Mouse (Mus musculus): ENCODE measurements at regions not wholly inside any gene's neighbourhood (a gene's known extent, or its start where the extent isn't known, plus 50 kb on each side); places are given as distances from the start of the nearest gene placed in this dataset.

DNA sequence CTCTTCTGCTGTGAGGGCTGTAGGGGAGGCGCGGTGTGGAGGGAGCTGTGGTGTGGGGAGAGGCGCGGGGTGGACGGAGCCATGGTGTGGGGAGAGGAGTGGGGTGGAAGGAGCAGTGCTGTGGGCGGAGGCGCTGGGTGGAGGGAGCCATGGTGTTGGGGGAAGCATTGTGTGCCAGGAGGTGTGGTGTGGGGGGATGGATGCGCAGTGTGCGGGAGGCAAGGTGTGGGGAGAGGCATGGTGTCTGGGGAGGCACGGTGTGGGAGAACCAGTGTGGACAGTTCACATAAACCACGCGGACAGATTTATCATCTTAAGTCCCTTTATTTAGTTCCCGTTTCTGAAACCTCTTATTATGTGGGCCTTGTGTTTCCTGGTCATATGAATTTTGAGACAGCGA is 164.6 kb downstream of the Phlda1 start:
- no peak overlapping the region for H3K4me3 ChIP-seq (ENCODE audit: low read length)
- peak; percentile 46; the same call in 1 of the 2 replicates for ATAC-seq (replicated peaks; ENCODE audit: extremely low read depth, insufficient read depth, low FRiP score)
- no peaks in the 10 kb centered on the region for H3K27me3 ChIP-seq (ENCODE audit: control insufficient read depth, insufficient read depth, low read length)
- no peak overlapping the region for H3K4me2 ChIP-seq (ENCODE audit: low read depth, low read length)
- H3K9me3 ChIP-seq (replicated peaks; ENCODE audit: control insufficient read depth, low read length) = no peaks in the 10 kb centered on the region
- no peak overlapping the region for H3K9ac ChIP-seq (ENCODE audit: low read length)
- 71% methylated on average over 14 of the region's 14 CpGs for WGBS
- H3K36me3 ChIP-seq (ENCODE audit: control insufficient read depth, insufficient read depth) = no peaks in the 10 kb centered on the region
- H3K4me1 ChIP-seq (ENCODE audit: control insufficient read depth, insufficient read depth, low read length) = peaks cover 8% of the 10 kb centered on the region
- H3K27ac ChIP-seq (ENCODE audit: low read length) = peak overlapping the region; percentile 62

DNA sequence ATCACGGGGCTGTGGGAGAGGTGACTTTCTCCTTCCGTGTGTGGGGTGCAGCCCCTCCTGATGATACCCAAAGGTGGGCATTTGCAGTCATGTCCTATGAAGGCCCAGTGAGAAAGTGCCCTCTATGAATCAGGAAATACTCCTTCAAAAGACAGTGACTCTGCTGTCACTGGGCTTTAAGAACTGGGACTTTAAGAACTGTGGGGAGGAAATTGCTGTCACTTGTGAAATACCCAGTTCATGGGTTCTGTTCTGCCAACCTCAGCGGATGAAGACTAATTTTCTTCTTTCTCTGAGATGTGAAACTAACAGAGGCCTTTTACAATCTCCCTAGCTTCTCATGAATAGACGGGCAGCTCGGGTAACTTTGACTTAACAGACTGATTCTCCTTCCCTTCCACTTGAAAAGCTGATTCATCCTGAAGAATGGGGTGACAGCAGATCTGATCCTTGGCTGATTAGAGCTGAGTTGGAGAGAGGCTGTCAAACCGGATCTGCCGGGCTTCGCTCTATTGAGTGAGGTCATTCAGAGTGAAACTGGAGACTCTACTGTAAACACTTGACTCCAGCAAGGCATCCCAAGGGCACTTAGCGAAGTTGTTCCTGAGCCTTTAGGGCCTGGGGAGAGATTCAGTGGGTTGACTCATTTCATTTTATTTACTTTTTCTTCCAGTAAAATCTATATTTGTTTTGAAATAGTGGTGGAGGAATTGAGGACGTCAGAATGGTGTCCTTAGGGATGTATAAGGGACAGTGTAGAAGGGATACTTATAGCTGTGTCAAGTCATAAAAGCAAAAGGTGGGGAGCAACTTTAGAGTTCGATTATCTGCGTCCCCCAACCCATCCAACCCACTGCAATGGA is 166.6 kb downstream of the Phlda1 start:
- H3K4me3 ChIP-seq (ENCODE audit: low read length) = no peak overlapping the region
- H3K27me3 ChIP-seq (ENCODE audit: control insufficient read depth, insufficient read depth, low read length) = no peaks in the 10 kb centered on the region
- H3K36me3 ChIP-seq (ENCODE audit: control insufficient read depth, insufficient read depth) = no peaks in the 10 kb centered on the region
- no peak overlapping the region for H3K27ac ChIP-seq (ENCODE audit: low read length)
- no peaks in the 10 kb centered on the region for H3K9me3 ChIP-seq (replicated peaks; ENCODE audit: control insufficient read depth, low read length)
- peaks cover 17% of the 10 kb centered on the region for H3K4me1 ChIP-seq (ENCODE audit: control insufficient read depth, insufficient read depth, low read length)
- H3K9ac ChIP-seq (ENCODE audit: low read length) = no peak overlapping the region
- no peak overlapping the region for H3K4me2 ChIP-seq (ENCODE audit: low read depth, low read length)
- 38% methylated on average over 12 of the region's 12 CpGs for WGBS
- ATAC-seq (replicated peaks; ENCODE audit: extremely low read depth, insufficient read depth, low FRiP score) = 0 out of 2 replicates have a peak, but pooled peaks have one; percentile 30

DNA sequence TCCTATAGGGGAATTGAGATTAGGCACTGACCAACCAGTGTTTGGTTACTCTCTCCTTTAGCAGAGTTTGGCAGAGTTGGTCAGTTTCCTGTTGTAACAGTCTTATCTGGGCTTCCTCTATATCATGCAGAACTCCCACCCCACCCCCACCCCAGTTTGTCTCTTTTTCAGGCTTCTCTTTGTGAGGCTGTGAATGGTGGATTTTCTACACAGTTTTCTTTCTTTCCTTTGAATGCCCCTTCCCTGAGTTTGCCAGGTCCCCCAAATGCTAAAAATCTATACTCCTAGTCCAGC is 167.2 kb downstream of the Phlda1 start:
- H3K36me3 ChIP-seq (ENCODE audit: control insufficient read depth, insufficient read depth) = no peaks in the 10 kb centered on the region
- H3K9ac ChIP-seq (ENCODE audit: low read length) = no peak overlapping the region
- no peak overlapping the region for H3K4me2 ChIP-seq (ENCODE audit: low read depth, low read length)
- peaks cover 17% of the 10 kb centered on the region for H3K4me1 ChIP-seq (ENCODE audit: control insufficient read depth, insufficient read depth, low read length)
- H3K4me3 ChIP-seq (ENCODE audit: low read length) = no peak overlapping the region
- no peak for ATAC-seq (replicated peaks; ENCODE audit: extremely low read depth, insufficient read depth, low FRiP score)
- H3K27ac ChIP-seq (ENCODE audit: low read length) = peak overlapping the region; percentile 32; the same call in 1 of the 2 replicates
- H3K27me3 ChIP-seq (ENCODE audit: control insufficient read depth, insufficient read depth, low read length) = no peaks in the 10 kb centered on the region
- H3K9me3 ChIP-seq (replicated peaks; ENCODE audit: control insufficient read depth, low read length) = no peaks in the 10 kb centered on the region

DNA sequence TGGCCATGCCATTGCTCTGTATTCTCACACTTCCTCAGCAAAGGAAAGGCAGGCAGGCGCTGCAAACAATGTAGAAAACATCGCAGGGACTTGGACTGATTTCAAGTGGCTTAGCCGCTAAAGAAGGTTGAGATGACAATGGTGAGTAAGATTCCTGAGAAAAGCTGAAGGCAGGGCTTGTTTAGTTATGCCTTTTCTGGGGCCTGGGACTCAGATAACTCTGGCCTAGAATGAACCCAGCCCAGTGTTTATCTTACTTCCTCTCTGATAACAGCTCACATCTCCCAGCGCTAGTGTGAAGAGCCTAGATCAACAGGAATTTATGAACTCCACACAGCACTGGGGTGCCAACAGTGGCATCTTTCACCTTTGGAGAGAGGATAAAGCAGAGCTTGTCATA is 170.2 kb downstream of the Phlda1 start:
- peak overlapping the region; percentile 55 for H3K27ac ChIP-seq (ENCODE audit: low read length)
- H3K4me1 ChIP-seq (ENCODE audit: control insufficient read depth, insufficient read depth, low read length) = peaks cover 17% of the 10 kb centered on the region
- no peaks in the 10 kb centered on the region for H3K9me3 ChIP-seq (replicated peaks; ENCODE audit: control insufficient read depth, low read length)
- peak; percentile 64 for ATAC-seq (replicated peaks; ENCODE audit: extremely low read depth, insufficient read depth, low FRiP score)
- no peak overlapping the region for H3K4me3 ChIP-seq (ENCODE audit: low read length)
- H3K27me3 ChIP-seq (ENCODE audit: control insufficient read depth, insufficient read depth, low read length) = no peaks in the 10 kb centered on the region
- no peak overlapping the region for H3K9ac ChIP-seq (ENCODE audit: low read length)
- H3K36me3 ChIP-seq (ENCODE audit: control insufficient read depth, insufficient read depth) = no peaks in the 10 kb centered on the region
- H3K4me2 ChIP-seq (ENCODE audit: low read depth, low read length) = no peak overlapping the region
- WGBS = 5% methylated on average over 4 of the region's 4 CpGs

DNA sequence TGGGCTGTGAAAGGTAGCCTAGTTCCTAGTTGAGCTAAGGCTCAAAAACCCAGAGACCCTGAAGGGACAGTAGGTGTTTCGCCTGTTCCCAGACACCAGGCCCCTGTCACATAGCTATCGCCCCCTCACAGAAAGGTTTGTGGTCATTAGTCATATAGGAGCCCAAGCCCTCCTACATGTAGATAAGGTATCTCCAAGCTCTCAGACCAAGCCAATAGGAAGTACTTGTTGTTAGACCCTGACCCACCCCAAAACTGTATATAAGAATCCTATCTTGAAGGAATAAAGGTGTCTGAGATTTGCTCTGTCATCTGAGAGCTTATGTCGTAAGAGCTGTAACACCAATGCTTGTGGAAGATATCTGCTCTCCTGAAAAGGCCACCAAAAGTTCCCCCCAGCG is 174.8 kb downstream of the Phlda1 start:
- Histone ChIP-seq H3K9ac (ENCODE audit: low read length) (no peak overlapping the region), H3K27me3 (ENCODE audit: control insufficient read depth, insufficient read depth, low read length) (no peaks in the 10 kb centered on the region), H3K4me2 (ENCODE audit: low read depth, low read length) (no peak overlapping the region), H3K36me3 (ENCODE audit: control insufficient read depth, insufficient read depth) (no peaks in the 10 kb centered on the region), H3K27ac (ENCODE audit: low read length) (no peak overlapping the region), H3K9me3 (replicated peaks; ENCODE audit: control insufficient read depth, low read length) (peaks cover 3% of the 10 kb centered on the region), H3K4me3 (ENCODE audit: low read length) (no peak overlapping the region), H3K4me1 (ENCODE audit: control insufficient read depth, insufficient read depth, low read length) (peaks cover 6% of the 10 kb centered on the region)
- WGBS = 75% methylated on average over 4 of the region's 4 CpGs
- ATAC-seq (replicated peaks; ENCODE audit: extremely low read depth, insufficient read depth, low FRiP score) = no peak

DNA sequence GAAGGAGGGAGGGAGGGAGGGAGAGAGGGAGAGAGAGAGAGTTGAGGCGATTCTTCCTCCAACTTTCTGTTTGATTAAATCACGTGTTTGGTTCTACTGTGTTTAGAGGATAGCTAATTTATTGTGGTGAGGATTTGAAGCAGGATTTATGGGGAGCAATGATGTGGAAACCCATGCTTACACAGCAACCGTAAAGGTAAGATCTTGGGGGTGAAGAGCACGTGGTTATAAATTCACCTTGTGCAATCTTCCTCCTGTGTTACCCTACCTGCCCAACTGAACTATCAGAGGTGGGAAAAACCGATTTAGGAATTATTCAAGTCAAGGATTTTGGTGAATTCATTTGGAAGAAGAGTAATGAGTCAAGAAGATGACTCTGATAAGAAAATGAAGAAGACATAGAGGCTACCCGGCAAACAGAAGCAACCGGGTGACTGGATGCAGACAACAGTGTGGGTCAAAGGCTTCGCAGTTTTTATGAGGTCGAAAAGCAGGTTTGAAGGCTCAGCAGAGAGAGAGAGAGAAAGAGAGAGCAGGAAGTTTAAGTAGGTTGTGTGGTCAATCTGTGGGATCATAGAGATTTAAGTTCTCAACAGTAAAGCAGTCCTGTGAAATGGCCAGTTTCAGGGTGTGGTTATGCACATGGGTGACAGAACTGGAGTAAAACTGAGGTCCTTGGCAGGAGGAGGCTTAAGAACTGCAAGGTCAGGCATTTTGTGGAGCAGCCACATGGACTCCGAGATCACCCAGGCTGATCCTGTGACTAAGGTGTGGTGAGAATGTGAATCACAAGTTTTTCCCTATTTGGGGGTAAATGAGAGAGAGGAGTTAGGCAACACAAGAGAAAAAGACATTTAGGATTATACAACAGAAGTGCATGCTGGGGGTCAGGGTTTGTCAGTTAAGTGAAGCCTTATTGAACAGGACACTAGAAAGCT is 178.6 kb downstream of the Phlda1 start:
- no peaks in the 10 kb centered on the region for H3K27me3 ChIP-seq (ENCODE audit: control insufficient read depth, insufficient read depth, low read length)
- H3K4me3 ChIP-seq (ENCODE audit: low read length) = no peak overlapping the region
- no peak for ATAC-seq (replicated peaks; ENCODE audit: extremely low read depth, insufficient read depth, low FRiP score)
- no peak overlapping the region for H3K27ac ChIP-seq (ENCODE audit: low read length)
- peaks cover 3% of the 10 kb centered on the region for H3K9me3 ChIP-seq (replicated peaks; ENCODE audit: control insufficient read depth, low read length)
- no peaks in the 10 kb centered on the region for H3K4me1 ChIP-seq (ENCODE audit: control insufficient read depth, insufficient read depth, low read length)
- H3K9ac ChIP-seq (ENCODE audit: low read length) = no peak overlapping the region
- H3K4me2 ChIP-seq (ENCODE audit: low read depth, low read length) = no peak overlapping the region
- no peaks in the 10 kb centered on the region for H3K36me3 ChIP-seq (ENCODE audit: control insufficient read depth, insufficient read depth)
- 79% methylated on average over 10 of the region's 10 CpGs for WGBS

DNA sequence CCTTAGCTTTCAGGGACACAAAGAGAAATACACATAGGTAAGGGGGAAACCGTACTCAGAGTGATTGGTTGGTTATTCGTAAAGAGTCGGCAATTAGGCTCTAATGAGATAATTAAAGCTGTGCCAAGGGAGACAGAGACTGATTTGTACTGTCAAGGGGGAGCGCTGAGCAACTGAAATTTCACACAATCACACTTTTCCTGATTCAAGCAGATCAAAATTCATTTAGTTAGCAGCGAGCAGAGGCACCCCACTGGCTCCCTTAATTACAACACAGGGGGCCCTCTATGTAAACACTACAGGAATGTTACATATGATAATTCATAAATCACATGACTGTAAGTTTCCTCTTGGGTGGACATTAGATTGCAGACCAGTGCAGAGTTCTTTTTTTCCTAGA is 180.5 kb downstream of the Phlda1 start:
- no peak for ATAC-seq (replicated peaks; ENCODE audit: extremely low read depth, insufficient read depth, low FRiP score)
- Histone ChIP-seq H3K9me3 (replicated peaks; ENCODE audit: control insufficient read depth, low read length) (peaks cover 3% of the 10 kb centered on the region), H3K36me3 (ENCODE audit: control insufficient read depth, insufficient read depth) (no peaks in the 10 kb centered on the region), H3K4me3 (ENCODE audit: low read length) (no peak overlapping the region), H3K27ac (ENCODE audit: low read length) (no peak overlapping the region), H3K9ac (ENCODE audit: low read length) (no peak overlapping the region), H3K4me2 (ENCODE audit: low read depth, low read length) (no peak overlapping the region), H3K4me1 (ENCODE audit: control insufficient read depth, insufficient read depth, low read length) (no peaks in the 10 kb centered on the region), H3K27me3 (ENCODE audit: control insufficient read depth, insufficient read depth, low read length) (no peaks in the 10 kb centered on the region)
- WGBS = 72% methylated on average over 5 of the region's 5 CpGs

DNA sequence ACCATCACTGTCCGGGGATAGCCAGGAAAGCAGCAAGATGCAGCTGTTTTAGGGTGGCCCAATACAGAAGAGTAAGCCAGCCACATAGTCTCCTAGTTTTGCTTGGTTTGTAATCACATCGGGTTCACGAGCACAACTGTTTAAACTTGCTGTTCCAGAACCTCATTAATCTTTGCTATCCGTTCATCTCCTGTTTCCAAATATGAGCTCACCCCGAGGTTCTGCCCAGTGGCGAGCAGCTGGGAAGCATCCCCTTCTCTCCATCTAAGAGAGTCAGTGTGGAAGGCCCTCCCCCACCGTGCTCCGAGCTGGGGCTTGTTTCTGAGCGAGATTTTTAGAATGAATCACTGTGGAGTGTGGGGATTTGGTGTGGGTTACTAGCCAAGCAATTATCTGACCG is 183.5 kb downstream of the Phlda1 start:
- Histone ChIP-seq H3K27me3 (ENCODE audit: control insufficient read depth, insufficient read depth, low read length) (no peaks in the 10 kb centered on the region), H3K9me3 (replicated peaks; ENCODE audit: control insufficient read depth, low read length) (no peaks in the 10 kb centered on the region), H3K4me1 (ENCODE audit: control insufficient read depth, insufficient read depth, low read length) (peaks cover 8% of the 10 kb centered on the region; the same call in 1 of the 2 replicates), H3K9ac (ENCODE audit: low read length) (no peak overlapping the region), H3K36me3 (ENCODE audit: control insufficient read depth, insufficient read depth) (no peaks in the 10 kb centered on the region), H3K4me3 (ENCODE audit: low read length) (no peak overlapping the region), H3K27ac (ENCODE audit: low read length) (no peak overlapping the region), H3K4me2 (ENCODE audit: low read depth, low read length) (no peak overlapping the region)
- WGBS = 49% methylated on average over 10 of the region's 10 CpGs
- peak; percentile 67; the same call in 1 of the 2 replicates for ATAC-seq (replicated peaks; ENCODE audit: extremely low read depth, insufficient read depth, low FRiP score)

DNA sequence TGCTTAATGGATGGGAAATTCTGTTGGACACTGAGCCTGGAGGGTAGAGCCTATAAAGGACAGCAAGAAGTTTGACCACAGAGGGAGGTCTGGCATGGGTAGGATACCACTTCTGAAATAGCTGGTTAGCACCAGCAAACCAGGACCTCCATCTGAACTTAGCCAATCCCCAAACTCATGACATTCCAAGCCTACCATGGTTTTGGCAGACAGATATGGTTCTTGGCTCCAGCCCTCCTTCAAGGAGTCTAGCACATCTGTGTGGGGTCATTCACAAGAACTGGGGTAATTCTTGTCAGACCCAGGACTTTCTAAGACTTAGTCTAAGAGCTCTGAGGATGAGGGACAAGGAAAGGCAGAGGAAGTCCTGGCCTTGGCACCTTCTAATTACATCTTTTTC is 187.7 kb downstream of the Phlda1 start:
- H3K4me3 ChIP-seq (ENCODE audit: low read length) = no peak overlapping the region
- 0 out of 2 replicates have a peak overlapping the region, but pooled peaks have one; percentile 39 for H3K27ac ChIP-seq (ENCODE audit: low read length)
- no peaks in the 10 kb centered on the region for H3K9me3 ChIP-seq (replicated peaks; ENCODE audit: control insufficient read depth, low read length)
- peaks cover 12% of the 10 kb centered on the region for H3K4me1 ChIP-seq (ENCODE audit: control insufficient read depth, insufficient read depth, low read length)
- no peak overlapping the region for H3K9ac ChIP-seq (ENCODE audit: low read length)
- H3K27me3 ChIP-seq (ENCODE audit: control insufficient read depth, insufficient read depth, low read length) = no peaks in the 10 kb centered on the region
- no peak overlapping the region for H3K4me2 ChIP-seq (ENCODE audit: low read depth, low read length)
- no peak for ATAC-seq (replicated peaks; ENCODE audit: extremely low read depth, insufficient read depth, low FRiP score)
- no peaks in the 10 kb centered on the region for H3K36me3 ChIP-seq (ENCODE audit: control insufficient read depth, insufficient read depth)

Measured in heart, embryonic 16.5 days (tissue).